Mouse (Mus musculus) ES-E14 (cell line): ENCODE measurements around the gene Klhl18. TPM values are rescaled to one million over a fixed set of nuclear protein-coding genes. Genes with fewer than 3 reads are reported as not detected.

Source experiments
- DNase-seq: peaks from one replicate; pipeline ENCODE4 v3.0.0-alpha.2; 2013; ENCODE audit warnings: low read depth, low spot score
- H3K27ac ChIP-seq: 2 replicates; pipeline ENCODE4 v1.5.1; 2012; ENCODE audit warnings: low read depth, mild to moderate bottlenecking, low read length, moderate library complexity, mixed read lengths; ENCODE audit not compliant: poor library complexity, insufficient read depth, severe bottlenecking
- H3K36me3 ChIP-seq: 2 replicates; pipeline ENCODE4 v1.6.1; 2012; ENCODE audit warnings: mild to moderate bottlenecking, low read length, moderate library complexity, mixed read lengths; ENCODE audit not compliant: control insufficient read depth, poor library complexity, insufficient read depth, severe bottlenecking
- H3K4me1 ChIP-seq, 2 experiments: fragments of 150-350 bp in 1 of 2; sonication (generic) in 1 of 2; 2 replicates each; pipeline ENCODE4 v1.6.1; 2012; ENCODE audit warnings: low read length in 2 of 2, mild to moderate bottlenecking in 1 of 2, mixed read lengths in 1 of 2; ENCODE audit not compliant: control insufficient read depth in 2 of 2, insufficient read depth in 2 of 2, poor library complexity in 1 of 2
- H3K4me3 ChIP-seq, 2 experiments: fragments of 150-350 bp in 1 of 2; sonication (generic) in 1 of 2; 2 replicates each; pipeline ENCODE4 v1.5.1; 2012; ENCODE audit warnings: low read length in 2 of 2, low read depth in 1 of 2, mild to moderate bottlenecking in 1 of 2, mixed read lengths in 1 of 2; ENCODE audit not compliant: insufficient read depth in 1 of 2, poor library complexity in 1 of 2, severe bottlenecking in 1 of 2
- H3K9ac ChIP-seq: 2 replicates; pipeline ENCODE4 v1.6.1; 2012; ENCODE audit warnings: low read depth, mild to moderate bottlenecking, low read length, mixed read lengths; ENCODE audit not compliant: poor library complexity, insufficient read depth, severe bottlenecking
- H3K9me3 ChIP-seq: fragments of 150-350 bp; sonication (generic); 2 replicates; pipeline ENCODE4 v1.6.1; 2012; ENCODE audit warnings: low read depth, mild to moderate bottlenecking, low read length; ENCODE audit not compliant: control insufficient read depth, insufficient read depth
- CHD2 ChIP-seq: IDR thresholded peaks from 2 replicates; pipeline ENCODE4 v1.6.1; 2014; ENCODE audit warnings: mild to moderate bottlenecking, low read depth, low read length, inconsistent platforms
- HCFC1 ChIP-seq: IDR thresholded peaks from 2 replicates; pipeline ENCODE4 v1.6.1; 2012; ENCODE audit warnings: low read length, inconsistent platforms, borderline replicate concordance; ENCODE audit not compliant: insufficient read depth
- MAFK ChIP-seq: IDR thresholded peaks from 2 replicates; pipeline ENCODE4 v1.6.1; 2014; ENCODE audit warnings: mild to moderate bottlenecking, low read depth, low read length, inconsistent platforms; ENCODE audit not compliant: insufficient read depth
- ZC3H11A ChIP-seq: IDR thresholded peaks from 2 replicates; pipeline ENCODE4 v1.6.1; 2012; ENCODE audit warnings: low read depth, mild to moderate bottlenecking, inconsistent platforms, low read length, borderline replicate concordance
- ZNF384 ChIP-seq: IDR thresholded peaks from 2 replicates; pipeline ENCODE4 v1.6.1; 2012; ENCODE audit warnings: low read depth, low read length, inconsistent platforms
- in situ Hi-C, 2 experiments: fragments of 600-800 bp; cut with MboI; formaldehyde crosslinking; loops; one replicate each; pipeline ENCODE4 v1.15.1; 2025; ENCODE audit warnings: low sequenced_read_pairs in 2 of 2, inconsistent platforms in 1 of 2; ENCODE audit not compliant: unreplicated experiment in 2 of 2
- total RNA-seq: library from RNA; depleted of rRNA; stranded (reverse); fragments of 300-350 nt; gene quantifications from 2 replicates; pipeline ENCODE4 v1.2.3, GENCODE M21; 2012; rRNA removed

Gene Klhl18
- 4.4 and 4.7 TPM in 2 replicates for total RNA-seq

DNA sequence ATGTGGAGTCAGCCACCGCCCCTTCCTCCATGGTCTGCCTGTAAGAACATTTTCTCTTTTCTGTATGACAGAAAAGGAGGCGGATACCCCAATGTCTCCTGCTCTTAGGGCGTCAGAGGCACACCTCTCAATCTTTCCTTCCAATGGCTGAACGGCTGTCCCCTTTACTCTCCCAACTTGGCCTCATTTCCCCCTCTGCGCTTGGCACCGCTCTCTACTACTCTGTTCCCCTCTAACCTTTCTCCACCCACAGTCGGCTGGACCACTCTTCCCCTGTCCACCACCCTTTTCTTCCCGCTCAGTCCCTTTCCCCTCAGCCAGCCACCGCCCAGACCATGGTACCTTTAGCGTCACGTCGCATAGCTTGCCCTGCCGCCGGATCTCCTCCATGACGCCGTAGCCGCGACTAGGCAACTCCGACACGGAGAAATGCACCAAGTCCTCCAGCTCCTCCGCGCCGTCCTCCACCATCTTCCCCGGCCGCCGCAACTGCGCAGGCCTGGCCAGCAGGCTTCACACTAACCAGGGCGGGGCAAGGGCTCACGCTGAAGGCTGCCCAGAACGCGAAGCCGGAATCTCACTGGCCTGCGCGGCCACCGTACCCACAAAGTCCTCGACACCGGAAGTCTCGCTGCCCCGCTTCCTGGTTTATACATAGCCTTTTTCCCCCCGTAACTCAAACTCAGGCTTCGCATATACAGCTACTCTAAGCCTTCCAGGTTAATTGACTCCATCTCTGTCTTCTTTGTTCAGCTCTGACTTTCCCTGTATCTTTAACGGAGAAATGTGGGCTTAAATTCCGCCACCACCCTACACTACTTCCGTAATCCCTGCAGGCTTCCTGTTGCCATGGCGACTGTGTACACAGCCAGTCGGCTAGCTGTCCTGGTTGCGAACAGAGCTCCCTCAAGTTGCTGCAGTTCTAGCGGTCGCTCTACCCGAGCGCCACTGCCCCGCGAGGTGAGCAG lies at the start of gene Klhl18, which contains the start of gene Kif9:
Gene Klhl18 (minus strand): TSS at position 571 of the 968 bp plus-strand sequence.
Gene Kif9 (plus strand): TSS at position 835 of the 968 bp plus-strand sequence.
- Histone ChIP-seq H3K36me3 (no peaks in the 10 kb centered on the region), H3K9ac (peak within 1 kb of the TSS; percentile 73), H3K9me3 (no peaks in the 10 kb centered on the region), H3K4me1 (0 out of 4 replicates have a peak, but pooled peaks cover 0 to 2% of the 10 kb centered on the region in 2 experiments), H3K4me3 (peak within 1 kb of the TSS; percentile 73 to 84), H3K27ac (no peak within 1 kb of the TSS)
- in situ Hi-C loops: no loop called here
- DNase-seq: peak; percentile 92
- TF ChIP-seq HCFC1 (peak; percentile 67; the same call in 1 of the 2 replicates), CHD2 (no peak), ZNF384 (no peak)

DNA sequence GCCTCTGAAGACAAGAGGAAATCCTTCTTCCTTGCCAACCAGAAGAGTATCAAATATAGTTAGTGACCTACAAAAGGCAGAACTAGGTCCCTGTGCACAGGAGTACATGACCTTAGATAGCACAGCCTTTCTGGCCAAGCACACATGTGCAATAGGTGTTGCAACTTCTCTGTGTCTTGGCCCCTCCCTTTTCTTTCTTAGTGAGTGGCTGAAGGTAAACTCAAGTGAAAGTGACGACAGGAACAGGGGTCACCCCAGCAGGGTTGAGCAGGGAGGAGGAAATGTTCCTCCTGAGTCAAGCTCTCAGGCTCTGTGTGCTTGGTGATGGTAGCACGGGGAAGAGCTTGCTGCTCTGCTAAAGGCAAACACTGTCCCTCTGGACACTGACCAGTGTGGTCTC lies 49.2 kb upstream of the Klhl18 start:
- Histone ChIP-seq H3K9ac (no peak overlapping the region), H3K27ac (no peak overlapping the region), H3K9me3 (no peaks in the 10 kb centered on the region), H3K36me3 (no peaks in the 10 kb centered on the region), H3K4me3 (no peak overlapping the region), H3K4me1 (peaks cover 0 to 3% of the 10 kb centered on the region in 2 experiments; a peak in 3 of 4 replicates)
- in situ Hi-C loops: no loop called here
- no peak for DNase-seq
- TF ChIP-seq ZNF384 (no peak), CHD2 (no peak), HCFC1 (no peak), ZC3H11A (no peak), MAFK (no peak)

DNA sequence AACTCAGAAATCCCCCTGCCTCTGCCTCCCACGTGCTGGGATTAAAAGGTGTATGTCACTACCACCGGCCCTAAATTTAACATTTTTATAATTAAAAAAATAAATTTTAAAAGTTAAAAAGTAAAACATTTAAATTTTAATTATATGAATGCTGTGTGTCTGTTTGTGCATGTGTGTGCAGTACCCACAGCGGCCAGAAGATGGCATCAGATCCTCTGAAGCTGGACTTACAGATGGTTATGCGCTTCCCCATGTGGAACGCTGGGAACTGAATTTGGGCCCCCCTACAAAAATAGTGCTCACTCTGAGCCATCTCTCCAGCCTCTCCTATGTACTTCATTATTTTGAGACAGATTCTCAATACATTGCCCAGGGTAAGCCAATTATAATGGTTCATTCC lies 14.4 kb upstream of the Klhl18 start:
- TF ChIP-seq MAFK: no peak
- no peak for TF ChIP-seq HCFC1
- TF ChIP-seq ZC3H11A: no peak; the same call in 1 of the 2 replicates
- no peak for TF ChIP-seq CHD2
- no peak for TF ChIP-seq ZNF384
- no peak for DNase-seq
- in situ Hi-C loops: no loop called here

DNA sequence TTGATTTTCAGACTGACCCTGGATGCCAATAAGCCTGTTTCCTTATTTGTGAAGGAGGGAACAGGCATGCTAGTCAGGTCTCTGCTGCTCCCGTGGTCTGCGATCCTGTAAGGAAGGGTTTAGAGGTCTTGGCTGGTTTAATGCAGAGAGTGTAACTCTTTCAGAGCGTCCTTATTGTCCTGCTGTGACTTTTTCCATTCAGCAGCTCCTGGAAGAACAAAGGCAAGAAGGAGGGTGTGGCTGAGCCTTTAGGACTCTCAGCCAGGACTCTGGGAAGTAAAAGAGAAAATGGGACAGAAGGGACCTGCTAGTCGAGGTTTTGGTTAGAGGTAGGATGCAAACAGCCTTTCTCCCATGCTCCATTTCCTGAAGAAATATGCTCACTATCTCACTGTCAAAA lies 12.3 kb upstream of the Klhl18 start:
- Histone ChIP-seq H3K27ac (no peak overlapping the region), H3K36me3 (no peaks in the 10 kb centered on the region), H3K9ac (no peak overlapping the region), H3K9me3 (no peaks in the 10 kb centered on the region; the same call in 1 of the 2 replicates), H3K4me1 (peaks cover 3 to 6% of the 10 kb centered on the region in 2 experiments; a peak in 1 of 4 replicates), H3K4me3 (no peak overlapping the region)
- in situ Hi-C loops: no loop called here
- peak; percentile 47 for DNase-seq
- no peak for TF ChIP-seq HCFC1
- TF ChIP-seq ZC3H11A: no peak
- TF ChIP-seq CHD2: no peak
- no peak for TF ChIP-seq MAFK
- no peak for TF ChIP-seq ZNF384

More for the DNA sequence above, 14.4 kb upstream of the Klhl18 start:
- Histone ChIP-seq H3K36me3 (no peaks in the 10 kb centered on the region), H3K4me3 (no peak overlapping the region), H3K9me3 (no peaks in the 10 kb centered on the region; the same call in 1 of the 2 replicates), H3K4me1 (peaks cover 3 to 6% of the 10 kb centered on the region in 2 experiments; a peak in 1 of 4 replicates), H3K27ac (no peak overlapping the region), H3K9ac (no peak overlapping the region)
